Comparison of ENCODE assay signal across 8 mouse cellular contexts in the genomic region with DNA sequence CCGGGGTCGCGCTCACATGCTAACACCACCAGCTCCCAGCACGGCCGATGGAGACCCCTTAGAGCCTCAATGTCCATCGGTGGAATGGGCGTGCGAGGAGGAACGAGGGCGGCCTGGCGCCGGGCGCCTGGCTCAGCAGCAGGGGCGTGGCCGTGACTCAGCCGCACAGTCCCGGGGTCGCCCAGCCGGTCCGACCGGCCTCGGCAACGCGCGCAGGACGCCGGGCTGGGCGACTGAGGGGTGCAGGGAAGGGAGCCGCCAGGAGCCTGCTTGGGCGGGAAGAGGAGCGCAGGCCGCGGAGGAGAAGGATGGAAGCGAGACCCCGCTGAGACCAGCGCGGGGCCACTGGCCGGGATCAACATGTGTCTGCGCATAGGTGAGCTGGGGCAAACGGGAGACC. TPM values are rescaled to one million over a fixed set of nuclear protein-coding genes. Genes with fewer than 3 reads are reported as not detected.
DNase-seq lines count a peak whose midpoint lies in the region; ATAC-seq lines count a peak whose summit lies in the region.

A gene (plus strand): TSS at position 193 of the 400 bp plus-strand sequence.

- H3K27me3 ChIP-seq in heart, embryonic 13.5 days (replicated peaks) = peaks cover 72% of the 10 kb centered on the region
- H3K27me3 ChIP-seq in forebrain, embryonic 16.5 days (replicated peaks; ENCODE audit: control insufficient read depth, insufficient read depth, low read length) = peaks cover 28% of the 10 kb centered on the region
- peaks cover 77% of the 10 kb centered on the region for H3K27me3 ChIP-seq in liver, embryonic 12.5 days (replicated peaks)
- H3K27me3 ChIP-seq in neural tube, embryonic 12.5 days (replicated peaks) = peaks cover 42% of the 10 kb centered on the region

- H3K4me1 ChIP-seq in heart, embryonic 13.5 days = peaks cover 8% of the 10 kb centered on the region
- H3K4me1 ChIP-seq in forebrain, embryonic 16.5 days (replicated peaks; ENCODE audit: control insufficient read depth, insufficient read depth, low read length) = peaks cover 4% of the 10 kb centered on the region
- H3K4me1 ChIP-seq in liver, embryonic 12.5 days = peaks cover 9% of the 10 kb centered on the region; the same call in 1 of the 2 replicates
- H3K4me1 ChIP-seq in neural tube, embryonic 12.5 days = peaks cover 7% of the 10 kb centered on the region

- WGBS in heart, embryonic 13.5 days = 2% methylated on average over 40 of the region's 40 CpGs
- WGBS in forebrain, embryonic 16.5 days = 2% methylated on average over 39 of the region's 40 CpGs
- WGBS in liver, embryonic 12.5 days (ENCODE audit: insufficient replicate concordance) = 2% methylated on average over 40 of the region's 40 CpGs
- WGBS in neural tube, embryonic 12.5 days = 2% methylated on average over 40 of the region's 40 CpGs

- H3K4me3 ChIP-seq in heart, embryonic 13.5 days = peak within 1 kb of the TSS; percentile 35
- H3K4me3 ChIP-seq in forebrain, embryonic 16.5 days (replicated peaks; ENCODE audit: low read length) = 0 out of 2 replicates have a peak within 1 kb of the TSS, but pooled peaks have one; percentile 16
- H3K4me3 ChIP-seq in liver, embryonic 12.5 days = peak within 1 kb of the TSS; percentile 15; the same call in 1 of the 2 replicates
- H3K4me3 ChIP-seq in neural tube, embryonic 12.5 days = peak within 1 kb of the TSS; percentile 19

- no peaks in the 10 kb centered on the region for H3K36me3 ChIP-seq in heart, embryonic 13.5 days
- no peaks in the 10 kb centered on the region for H3K36me3 ChIP-seq in forebrain, embryonic 16.5 days (ENCODE audit: control insufficient read depth, insufficient read depth)
- H3K36me3 ChIP-seq in liver, embryonic 12.5 days = no peaks in the 10 kb centered on the region
- H3K36me3 ChIP-seq in neural tube, embryonic 12.5 days = no peaks in the 10 kb centered on the region

- intact Hi-C loops in heart, postnatal 25 days (cut with DNase I) = no loop called here
- intact Hi-C loops in left cerebral cortex, postnatal 4 days (cut with DNase I) = no loop called here

- no peak for DNase-seq in heart, postnatal 25 days (ENCODE audit: low spot score)
- no peak for DNase-seq in left cerebral cortex, postnatal 4 days
- no peak for DNase-seq in layer of hippocampus, postnatal 14 days (ENCODE audit: low spot score in 2 of 2)
- no peak for DNase-seq in adrenal gland, adult (ENCODE audit: inconsistent age in 2 of 2, low spot score in 1 of 2)

- H3K9me3 ChIP-seq in heart, embryonic 13.5 days = no peaks in the 10 kb centered on the region
- no peaks in the 10 kb centered on the region for H3K9me3 ChIP-seq in forebrain, embryonic 16.5 days (ENCODE audit: control insufficient read depth, low read length)
- no peaks in the 10 kb centered on the region for H3K9me3 ChIP-seq in liver, embryonic 12.5 days (replicated peaks)
- H3K9me3 ChIP-seq in neural tube, embryonic 12.5 days = no peaks in the 10 kb centered on the region

- no peak for ATAC-seq in heart, embryonic 13.5 days (ENCODE audit: extremely low read depth, insufficient number of reproducible peaks, low FRiP score, low TSS enrichment)
- ATAC-seq in forebrain, embryonic 16.5 days = no peak
- peak; percentile 30; the same call in 1 of the 2 replicates for ATAC-seq in liver, embryonic 12.5 days
- ATAC-seq in neural tube, embryonic 12.5 days (ENCODE audit: low FRiP score, low read depth) = no peak

- no peak within 1 kb of the TSS for H3K27ac ChIP-seq in heart, embryonic 13.5 days (replicated peaks)
- H3K27ac ChIP-seq in forebrain, embryonic 16.5 days (ENCODE audit: low read length) = no peak within 1 kb of the TSS
- H3K27ac ChIP-seq in liver, embryonic 12.5 days = no peak within 1 kb of the TSS
- no peak within 1 kb of the TSS for H3K27ac ChIP-seq in neural tube, embryonic 12.5 days

- peak within 1 kb of the TSS; percentile 61 for H3K4me2 ChIP-seq in heart, embryonic 13.5 days
- H3K4me2 ChIP-seq in forebrain, embryonic 16.5 days (ENCODE audit: low read length) = peak within 1 kb of the TSS; percentile 39
- peak within 1 kb of the TSS; percentile 45 for H3K4me2 ChIP-seq in liver, embryonic 12.5 days
- peak within 1 kb of the TSS; percentile 53 for H3K4me2 ChIP-seq in neural tube, embryonic 12.5 days (replicated peaks)

- H3K9ac ChIP-seq in heart, embryonic 13.5 days = peak within 1 kb of the TSS; percentile 60; the same call in 1 of the 2 replicates
- H3K9ac ChIP-seq in forebrain, embryonic 16.5 days (replicated peaks; ENCODE audit: low read depth, low read length) = no peak within 1 kb of the TSS
- no peak within 1 kb of the TSS for H3K9ac ChIP-seq in liver, embryonic 12.5 days
- H3K9ac ChIP-seq in neural tube, embryonic 12.5 days = peak within 1 kb of the TSS; percentile 48

RNA-seq across cellular contexts. Expression of the gene that starts here (rescaled TPM):
- 1.0 and 1.1 TPM in 2 replicates for polyA plus RNA-seq in heart, embryonic 13.5 days (2015; fragmentation: Nextera tagmentation; extraction: Ambion mirVana)
- not detected for total RNA-seq in heart, postnatal 25 days (2021)
- not detected in 2 replicates for polyA plus RNA-seq in forebrain, embryonic 16.5 days (2015; fragmentation: Nextera tagmentation; extraction: Ambion mirVana)
- 1.9 and 2.0 TPM in 2 replicates for polyA plus RNA-seq in liver, embryonic 12.5 days (2016; fragmentation: Nextera tagmentation; extraction: Ambion mirVana)
- 0.68 and 0.79 TPM in 2 replicates for polyA plus RNA-seq in neural tube, embryonic 12.5 days (2016; fragmentation: Nextera tagmentation; extraction: Ambion mirVana)
- not detected for total RNA-seq in left cerebral cortex, postnatal 4 days (2021)
- total RNA-seq in layer of hippocampus, postnatal 14 days (2021) = not detected

Comparison
In these comparisons a context has a peak if more than half of its experiments do, and no peak if none do; other contexts are left out.
1. H3K9ac ChIP-seq: peak in heart, embryonic 13.5 days (single experiment) and neural tube, embryonic 12.5 days (single experiment); none in forebrain, embryonic 16.5 days (single experiment) and liver, embryonic 12.5 days (single experiment).
2. Peak in every context shown above with its lines, with median percentiles within 50 percentile points of each other: H3K4me2 ChIP-seq and H3K4me3 ChIP-seq.